Mouse (Mus musculus) right cerebral cortex, postnatal 10 days (tissue): Measurements from ENCODE around the gene Dcaf1.

ENCODE experiments used
- DNase-seq, 2 experiments: peaks; one replicate each; pipeline ENCODE4 v3.0.0; 2021; ENCODE audit warnings: low spot score in 2 of 2

Gene Dcaf1

GRCm38 (mm10) chr9:106879471-106879870 is 57.8 kb downstream of the Dcaf1 start:
- DNase-seq = no peak

- DNase-seq = no peak
Measured at GRCm38 (mm10) chr9:106881071-106881755, 59.5 kb downstream of the Dcaf1 start.

GRCm38 (mm10) chr9:106882176-106882575 is 60.5 kb downstream of the Dcaf1 start:
- DNase-seq = no peak

GRCm38 (mm10) chr9:106883085-106883484 is 61.4 kb downstream of the Dcaf1 start:
- no peak for DNase-seq

- no peak for DNase-seq
Measured at GRCm38 (mm10) chr9:106884306-106884705, 62.6 kb downstream of the Dcaf1 start.

GRCm38 (mm10) chr9:106884996-106885900 is 63.6 kb downstream of the Dcaf1 start:
- no peak for DNase-seq

- DNase-seq = peak; percentile 65
Measured at GRCm38 (mm10) chr9:106885901-106886731, 64.4 kb downstream of the Dcaf1 start.

- peak; percentile 99 for DNase-seq
Measured at GRCm38 (mm10) chr9:106886828-106887702, 65.4 kb downstream of the Dcaf1 start, which contains the start of gene Rbm15b. Gene Rbm15b, minus strand, starts transcription at chr9:106887428.

GRCm38 (mm10) chr9:106888346-106888745 is 66.7 kb downstream of the Dcaf1 start:
- peak in 1 of 2 experiments; percentile 33 for DNase-seq

- peak in 1 of 2 experiments; percentile 29 for DNase-seq
Measured at GRCm38 (mm10) chr9:106889321-106889720, 67.6 kb downstream of the Dcaf1 start.

GRCm38 (mm10) chr9:106890496-106891240 is 69.0 kb downstream of the Dcaf1 start:
- peak in 1 of 2 experiments; percentile 55 for DNase-seq

GRCm38 (mm10) chr9:106891341-106891741 is 69.7 kb downstream of the Dcaf1 start:
- DNase-seq = no peak

- DNase-seq = peak; percentile 99 to 100
Measured at GRCm38 (mm10) chr9:106891829-106892551, 70.3 kb downstream of the Dcaf1 start, which contains the start of gene Manf. Gene Manf, minus strand, starts transcription at chr9:106891979.

- DNase-seq = no peak
Measured at GRCm38 (mm10) chr9:106892552-106892875, 70.8 kb downstream of the Dcaf1 start.

- no peak for DNase-seq
Measured at GRCm38 (mm10) chr9:106893327-106893726, 71.7 kb downstream of the Dcaf1 start.

- DNase-seq = no peak
Measured at GRCm38 (mm10) chr9:106898901-106899300, 77.2 kb downstream of the Dcaf1 start.

GRCm38 (mm10) chr9:106901596-106901995 is 79.9 kb downstream of the Dcaf1 start:
- no peak for DNase-seq

- no peak for DNase-seq
Measured at GRCm38 (mm10) chr9:106903099-106903790, 81.6 kb downstream of the Dcaf1 start.

- peak in 1 of 2 experiments; percentile 62 for DNase-seq
Measured at GRCm38 (mm10) chr9:106903791-106904134, 82.1 kb downstream of the Dcaf1 start.
